Mouse (Mus musculus) hindbrain, embryonic 10.5 days (tissue): ENCODE measurements around the gene Defa30. TPM values are rescaled to one million over a fixed set of nuclear protein-coding genes. Genes with fewer than 3 reads are reported as not detected.
"Not testable (repeated sequence)": the region's sequence is repeated elsewhere in the genome, so short reads cannot be mapped to it uniquely, and the experiment has no call there.

Source experiments
- DNase-seq: peaks from one replicate; pipeline ENCODE4 v3.0.0-alpha.2; 2017; ENCODE audit warnings: low spot score
- H3K27ac ChIP-seq: fragments of 300-500 bp; sonication (generic); 2 replicates; pipeline ENCODE4 v1.5.1; 2016; ENCODE audit warnings: mild to moderate bottlenecking, moderate library complexity
- H3K27me3 ChIP-seq: fragments of 300-500 bp; sonication (generic); 2 replicates; pipeline ENCODE4 v1.6.1; 2016; ENCODE audit warnings: mild to moderate bottlenecking; ENCODE audit not compliant: poor library complexity, insufficient read depth, severe bottlenecking
- H3K36me3 ChIP-seq: fragments of 300-500 bp; sonication (generic); 2 replicates; pipeline ENCODE4 v1.6.1; 2016; ENCODE audit warnings: mild to moderate bottlenecking, moderate library complexity
- H3K4me1 ChIP-seq: fragments of 300-500 bp; sonication (generic); replicated peaks from 2 replicates; pipeline ENCODE4 v1.6.1; 2016; ENCODE audit warnings: mild to moderate bottlenecking
- H3K4me3 ChIP-seq: fragments of 300-500 bp; sonication (generic); 2 replicates; pipeline ENCODE4 v1.5.1; 2016; ENCODE audit warnings: mild to moderate bottlenecking, moderate library complexity
- H3K9me3 ChIP-seq: fragments of 300-500 bp; sonication (generic); 2 replicates; pipeline ENCODE4 v1.6.1; 2016; ENCODE audit warnings: mild to moderate bottlenecking, moderate library complexity
- WGBS: fragments of 180-500 bp; shearing (Covaris S2); methylation state at CpG from one replicate; pipeline ENCODE4 v1.1.7; 2016; 5-methylcytosine and 5-hydroxymethylcytosine counted together
- polyA plus RNA-seq: library from polyadenylated mRNA; unstranded; fragments of >200 nt; fragmentation: Nextera tagmentation; extraction: Ambion mirVana; gene quantifications from 2 replicates; pipeline ENCODE4 v1.2.1, GENCODE M21; 2016

Gene Defa30
- polyA plus RNA-seq, result not detected in 2 replicates

GRCm38 (mm10) chr8:21134342-21134741 is at the start of gene Defa30:
Defa30 (plus strand) TSS chr8:21134642.
- not testable (repeated sequence) for H3K4me3 ChIP-seq, DNase-seq, H3K27ac ChIP-seq, H3K27me3 ChIP-seq, H3K4me1 ChIP-seq, H3K36me3 ChIP-seq
- 63% methylated on average over 3 of the region's 3 CpGs for WGBS
- peaks cover 34% of the 10 kb centered on the region for H3K9me3 ChIP-seq

- Histone ChIP-seq H3K9me3 (peaks cover 22% of the 10 kb centered on the region), H3K27ac (no peak overlapping the region), H3K4me3 (no peak overlapping the region), H3K4me1 (no peaks in the 10 kb centered on the region), H3K27me3 (no peaks in the 10 kb centered on the region), H3K36me3 (no peaks in the 10 kb centered on the region)
- DNase-seq, result no peak
- WGBS, result 50% methylated on average over 4 of the region's 4 CpGs
These were observed 41.3 kb upstream of the Defa30 start for GRCm38 (mm10) chr8:21093106-21093505.

GRCm38 (mm10) chr8:21095950-21096349 is 38.5 kb upstream of the Defa30 start, which contains the start of gene Gm14851:
Gm14851 (minus strand) TSS chr8:21096050.
- WGBS, result 89% methylated on average over 1 of the region's 2 CpGs
- DNase-seq, result not testable (repeated sequence)

GRCm38 (mm10) chr8:21161977-21162376 is 27.5 kb downstream of the Defa30 start, which contains the start of gene Defa22:
Defa22 (plus strand) TSS chr8:21162277.
- H3K4me1 ChIP-seq, H3K9me3 ChIP-seq, H3K27ac ChIP-seq, DNase-seq, H3K27me3 ChIP-seq, H3K4me3 ChIP-seq, H3K36me3 ChIP-seq: not testable (repeated sequence)
- WGBS, result no CpG with 5 or more reads among the region's 1 CpGs

More at GRCm38 (mm10) chr8:21095950-21096349, 38.5 kb upstream of the Defa30 start, which contains the start of gene Gm14851:
- H3K4me1 ChIP-seq, H3K27me3 ChIP-seq, H3K36me3 ChIP-seq, H3K4me3 ChIP-seq, H3K27ac ChIP-seq: not testable (repeated sequence)
- H3K9me3 ChIP-seq, result peaks cover 25% of the 10 kb centered on the region

Other genes starting within 250 kb of the Defa30 start
- not detected in 2 replicates for gene Defb33, start 242.0 kb upstream of the Defa30 start, polyA plus RNA-seq
- not detected in 2 replicates for gene Gm15056, start 232.0 kb upstream of the Defa30 start, polyA plus RNA-seq
- not detected in 2 replicates for gene Gm6040, start 212.6 kb upstream of the Defa30 start, polyA plus RNA-seq
- gene AY761185, start 189.9 kb upstream of the Defa30 start, polyA plus RNA-seq, result not detected in 2 replicates
- gene Defa21, start 109.1 kb upstream of the Defa30 start, polyA plus RNA-seq, result not detected in 2 replicates
- not detected in 2 replicates for gene Defa23, start 79.6 kb upstream of the Defa30 start, polyA plus RNA-seq
- not detected in 2 replicates for gene Defa35, start 69.6 kb upstream of the Defa30 start, polyA plus RNA-seq
- gene Defa25, start 50.2 kb upstream of the Defa30 start, polyA plus RNA-seq, result not detected in 2 replicates
- gene Gm14851, start 38.6 kb upstream of the Defa30 start, polyA plus RNA-seq, result not detected in 2 replicates
- not detected in 2 replicates for gene Defa22, start 27.6 kb downstream of the Defa30 start, polyA plus RNA-seq
- gene Defa31, start 57.0 kb downstream of the Defa30 start, polyA plus RNA-seq, result not detected in 2 replicates
- gene Gm15293, start 66.9 kb downstream of the Defa30 start, polyA plus RNA-seq, result not detected in 2 replicates
- not detected in 2 replicates for gene Gm15292, start 115.1 kb downstream of the Defa30 start, polyA plus RNA-seq
- not detected in 2 replicates for gene Defa27, start 180.9 kb downstream of the Defa30 start, polyA plus RNA-seq
- not detected in 2 replicates for gene Defa29, start 192.4 kb downstream of the Defa30 start, polyA plus RNA-seq
- not detected in 2 replicates for gene Defa2, start 243.9 kb downstream of the Defa30 start, polyA plus RNA-seq